Mouse (Mus musculus) thymus, adult 2 months (tissue): ENCODE data around the gene Zcwpw1. TPM values are rescaled to one million over a fixed set of nuclear protein-coding genes. Genes with fewer than 3 reads are reported as not detected.

Experiments
- DNase-seq: peaks from one replicate; pipeline ENCODE4 v3.0.0; 2021
- H3K27ac ChIP-seq: fragments of 200-500 bp; 2 replicates; pipeline ENCODE4 v1.5.1; 2012; ENCODE audit warnings: low read length, control low read depth; ENCODE audit not compliant: control insufficient read depth, insufficient read depth
- H3K27me3 ChIP-seq: fragments of 200-500 bp; 2 replicates; pipeline ENCODE4 v1.6.1; 2012; ENCODE audit warnings: mild to moderate bottlenecking, low read length, moderate library complexity, mixed read lengths; ENCODE audit not compliant: control insufficient read depth, insufficient read depth
- H3K36me3 ChIP-seq: fragments of 200-500 bp; 2 replicates; pipeline ENCODE4 v1.6.1; 2012; ENCODE audit warnings: mild to moderate bottlenecking, low read length, moderate library complexity; ENCODE audit not compliant: control insufficient read depth, insufficient read depth
- H3K4me1 ChIP-seq: fragments of 200-500 bp; replicated peaks from 2 replicates; pipeline ENCODE4 v1.6.1; 2012; ENCODE audit warnings: low read length; ENCODE audit not compliant: control insufficient read depth, insufficient read depth
- H3K4me3 ChIP-seq: fragments of 200-500 bp; 2 replicates; pipeline ENCODE4 v1.5.1; 2012; ENCODE audit warnings: mild to moderate bottlenecking, low read length, control low read depth, moderate library complexity; ENCODE audit not compliant: control insufficient read depth, insufficient read depth
- CTCF ChIP-seq: fragments of 200-500 bp; IDR thresholded peaks from 2 replicates; pipeline ENCODE4 v1.5.1; 2012; ENCODE audit warnings: mild to moderate bottlenecking, control low read depth, low read length, moderate library complexity, borderline replicate concordance; ENCODE audit not compliant: control insufficient read depth, poor library complexity, insufficient read depth; ENCODE audit errors: extremely low read depth
- POLR2A ChIP-seq: fragments of 200-500 bp; IDR thresholded peaks from 2 replicates; pipeline ENCODE4 v1.6.1; 2012; ENCODE audit warnings: mild to moderate bottlenecking, low read length, control low read depth, moderate library complexity; ENCODE audit not compliant: control insufficient read depth, poor library complexity, insufficient read depth; ENCODE audit errors: extremely low read depth
- WGBS: fragments of 180-500 bp; shearing (Covaris S2); methylation state at CpG from one replicate; pipeline ENCODE4 v1.1.7; 2018; 5-methylcytosine and 5-hydroxymethylcytosine counted together
- polyA plus RNA-seq: library from polyadenylated mRNA; depleted of rRNA; stranded (reverse); fragments of >200 nt; gene quantifications from 2 replicates; pipeline ENCODE4 v1.2.3, GENCODE M21; 2012

Gene Zcwpw1
- polyA plus RNA-seq, 1 experiment = 4.6 TPM

- DNase-seq = no peak
- 89% methylated on average over 2 of the region's 2 CpGs for WGBS
- H3K4me1 ChIP-seq = peaks cover 20% of the 10 kb centered on the region
Measured at GRCm38 (mm10) chr5:137788946-137789531, 1.4 kb downstream of the Zcwpw1 start.

DNA sequence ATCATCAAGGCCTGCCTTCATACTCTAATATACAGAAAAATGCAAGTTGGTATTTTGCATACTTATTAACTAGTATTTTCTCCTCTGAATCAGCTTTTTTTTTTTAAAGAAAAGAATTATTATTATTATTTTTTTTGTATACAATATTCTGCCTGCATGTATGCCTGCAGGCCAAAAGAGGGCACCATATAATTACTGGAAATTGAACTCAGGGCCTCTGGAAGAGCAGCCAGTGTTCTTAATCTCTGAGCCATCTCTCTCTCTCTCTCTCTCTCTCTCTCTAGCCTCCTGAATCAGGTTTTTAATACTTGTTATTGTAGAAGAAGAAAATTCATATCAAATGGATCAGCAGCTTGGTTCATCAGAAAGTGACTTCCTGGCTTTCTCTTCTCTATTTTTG is 4.0 kb downstream of the Zcwpw1 start:
- no peak for DNase-seq
- Histone ChIP-seq H3K27ac (no peak overlapping the region), H3K4me3 (no peak overlapping the region), H3K27me3 (no peaks in the 10 kb centered on the region), H3K4me1 (peaks cover 7% of the 10 kb centered on the region), H3K36me3 (no peaks in the 10 kb centered on the region)
- no peak for TF ChIP-seq CTCF
- TF ChIP-seq POLR2A = no peak

More at GRCm38 (mm10) chr5:137788946-137789531, 1.4 kb downstream of the Zcwpw1 start:
- H3K27ac ChIP-seq = no peak overlapping the region
- H3K36me3 ChIP-seq = no peaks in the 10 kb centered on the region
- no peak for TF ChIP-seq CTCF
- TF ChIP-seq POLR2A = no peak
- no peak overlapping the region for H3K4me3 ChIP-seq
- H3K27me3 ChIP-seq = no peaks in the 10 kb centered on the region

- DNase-seq = no peak
- Histone ChIP-seq H3K27ac (no peak overlapping the region), H3K4me3 (no peak overlapping the region), H3K27me3 (no peaks in the 10 kb centered on the region), H3K4me1 (no peaks in the 10 kb centered on the region), H3K36me3 (no peaks in the 10 kb centered on the region)
- no peak for TF ChIP-seq POLR2A
- no peak for TF ChIP-seq CTCF
- 82% methylated on average over 3 of the region's 3 CpGs for WGBS
Measured at GRCm38 (mm10) chr5:137796606-137797005, 9.0 kb downstream of the Zcwpw1 start.

DNA sequence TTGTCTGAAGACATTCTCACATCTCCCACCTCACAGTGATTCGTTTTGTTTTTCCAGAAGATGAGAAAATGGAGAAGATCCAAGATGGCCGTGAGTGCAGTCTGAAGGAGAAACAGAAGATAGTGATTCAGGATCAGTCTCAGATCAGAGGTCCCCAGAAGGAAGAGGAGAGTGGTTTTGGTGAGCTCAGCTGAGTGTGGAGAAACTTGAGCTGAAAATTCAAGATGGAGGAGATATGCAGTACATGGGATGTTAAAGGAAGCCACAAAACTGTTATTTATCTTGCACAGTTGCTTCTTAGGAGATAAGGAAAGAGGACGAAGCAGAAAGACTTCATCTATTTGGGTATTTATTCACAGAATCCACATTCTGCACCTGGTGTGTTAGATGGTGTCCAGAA is 13.3 kb downstream of the Zcwpw1 start:
- Histone ChIP-seq H3K27me3 (no peaks in the 10 kb centered on the region), H3K4me1 (no peaks in the 10 kb centered on the region), H3K4me3 (no peak overlapping the region), H3K27ac (no peak overlapping the region), H3K36me3 (no peaks in the 10 kb centered on the region)
- TF ChIP-seq CTCF (no peak), POLR2A (no peak)
- no peak for DNase-seq
- WGBS = 87% methylated on average over 3 of the region's 3 CpGs

DNA sequence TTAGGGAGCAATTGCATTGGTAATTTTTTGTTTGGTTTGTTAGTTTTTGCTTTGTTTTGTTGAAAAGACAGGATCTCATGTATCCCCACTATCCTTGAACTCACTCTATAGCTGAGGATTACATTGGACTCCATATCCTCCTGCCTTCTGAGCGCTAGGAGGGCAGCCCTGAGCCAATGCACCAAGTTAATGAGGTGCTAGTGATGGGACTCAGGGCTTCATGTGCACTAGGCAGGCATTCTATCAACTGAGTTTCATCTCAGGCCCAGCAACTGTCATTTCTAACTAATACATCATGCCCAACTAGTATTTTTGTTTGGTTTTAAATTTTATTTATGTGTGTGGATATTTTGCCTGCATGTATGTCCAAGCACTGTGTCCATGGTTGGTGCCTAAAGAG is 18.6 kb downstream of the Zcwpw1 start:
- no peaks in the 10 kb centered on the region for H3K27me3 ChIP-seq
- no peak for DNase-seq
- 97% methylated on average over 1 of the region's 1 CpGs for WGBS
- H3K4me3 ChIP-seq = no peak overlapping the region
- no peak overlapping the region for H3K27ac ChIP-seq
- no peaks in the 10 kb centered on the region for H3K4me1 ChIP-seq
- TF ChIP-seq CTCF (no peak), POLR2A (no peak)
- no peaks in the 10 kb centered on the region for H3K36me3 ChIP-seq

DNA sequence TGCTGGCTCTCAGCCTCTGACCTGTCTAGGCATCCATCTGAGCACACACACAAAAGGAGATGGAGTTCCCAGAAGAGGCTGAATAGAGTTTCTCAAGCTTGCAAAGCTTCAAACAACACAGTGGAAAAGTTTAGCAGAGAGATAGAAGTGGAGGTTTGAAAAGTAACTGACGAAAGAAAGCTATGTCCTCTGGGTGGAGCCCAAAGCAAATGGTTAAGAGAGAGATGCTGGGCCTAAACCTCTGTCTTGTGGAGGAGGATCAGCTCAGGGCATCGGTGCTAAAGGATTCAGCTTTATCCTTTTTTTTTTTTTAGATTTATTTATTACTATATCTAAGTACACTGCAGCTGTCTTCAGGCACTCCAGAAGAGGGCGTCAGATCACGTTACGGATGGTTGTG is 20.7 kb downstream of the Zcwpw1 start:
- Histone ChIP-seq H3K36me3 (no peaks in the 10 kb centered on the region), H3K4me3 (no peak overlapping the region), H3K27me3 (no peaks in the 10 kb centered on the region), H3K27ac (no peak overlapping the region), H3K4me1 (no peaks in the 10 kb centered on the region)
- DNase-seq = no peak
- 97% methylated on average over 5 of the region's 5 CpGs for WGBS
- TF ChIP-seq CTCF (no peak), POLR2A (no peak)

GRCm38 (mm10) chr5:137817466-137818222 is 30.0 kb downstream of the Zcwpw1 start:
- TF ChIP-seq CTCF = no peak
- TF ChIP-seq POLR2A = no peak
- no peak for DNase-seq
- H3K4me3 ChIP-seq = no peak overlapping the region
- H3K4me1 ChIP-seq = no peaks in the 10 kb centered on the region
- no peak overlapping the region for H3K27ac ChIP-seq
- 81% methylated on average over 4 of the region's 4 CpGs for WGBS
- H3K36me3 ChIP-seq = no peaks in the 10 kb centered on the region
- H3K27me3 ChIP-seq = no peaks in the 10 kb centered on the region
